ENCODE assay signal across 22 mouse cellular contexts in the genomic region with DNA sequence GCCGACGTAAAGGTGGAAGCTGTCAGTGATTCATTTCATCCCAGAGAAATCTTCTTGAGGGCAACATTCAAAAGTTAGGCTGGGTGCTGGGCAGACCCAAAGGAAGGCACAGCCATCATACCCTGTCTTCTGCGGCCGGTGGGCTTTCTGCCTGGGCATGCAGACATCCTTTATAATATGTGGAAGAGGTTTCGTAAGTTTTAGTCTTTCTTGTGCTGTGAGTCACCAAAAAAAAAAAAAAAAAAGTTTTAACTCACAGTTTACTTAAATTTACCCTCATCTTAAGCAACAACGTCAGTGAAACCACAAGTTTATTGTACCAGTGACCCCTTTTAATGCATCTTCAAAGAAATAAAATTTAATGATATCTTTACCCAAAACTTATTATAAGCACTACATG.
"Had no signal": no experiment of that assay in that cellular context is flagged by ENCODE, and none has a peak within 500 bp of the region (broad histone marks: within the 10 kb centered on the region; RNA-seq: fewer than 3 reads in every experiment).

No protein-coding gene starts in this region.

- H3K27ac ChIP-seq: layer of hippocampus, adult 2 months; liver, embryonic 14.5 days; lung, embryonic 15.5 days; midbrain, embryonic 10.5 days; neural tube, embryonic 12.5 days; neural tube, embryonic 15.5 days; stomach, embryonic 15.5 days had no signal

- H3K27me3 ChIP-seq: lung, embryonic 15.5 days; neural tube, embryonic 12.5 days; neural tube, embryonic 15.5 days; stomach, embryonic 15.5 days had no signal

- H3K9ac ChIP-seq: liver, embryonic 14.5 days; liver, postnatal 0 days; lung, embryonic 15.5 days; neural tube, embryonic 12.5 days; neural tube, embryonic 15.5 days; stomach, embryonic 15.5 days had no signal

- H3K9me3 ChIP-seq: lung, embryonic 15.5 days; midbrain, embryonic 10.5 days; neural tube, embryonic 12.5 days; neural tube, embryonic 15.5 days; stomach, embryonic 15.5 days had no signal

- ATAC-seq: intestine, embryonic 16.5 days; liver, postnatal 0 days had no signal

- H3K4me3 ChIP-seq: layer of hippocampus, adult 2 months; lung, embryonic 15.5 days; midbrain, embryonic 10.5 days; neural tube, embryonic 12.5 days; neural tube, embryonic 15.5 days; stomach, embryonic 15.5 days had no signal

- DNase-seq: kidney, adult 18-20 months; kidney, adult 9 months; kidney, postnatal 14 days; layer of hippocampus, adult 9-11 months; liver, postnatal 0 days; lung, postnatal 10 days; lung, postnatal 36 days; midbrain, embryonic 14.5 days; retina, postnatal 1 day; right cerebral cortex, postnatal 25 days; spleen, adult 18-20 months; thymus, adult 18-20 months; thymus, postnatal 36 days had no signal

- H3K4me1 ChIP-seq: midbrain, embryonic 10.5 days; neural tube, embryonic 12.5 days; neural tube, embryonic 15.5 days; stomach, embryonic 15.5 days had no signal

- H3K4me2 ChIP-seq: liver, embryonic 11.5 days; lung, embryonic 15.5 days; neural tube, embryonic 12.5 days; neural tube, embryonic 15.5 days; stomach, embryonic 15.5 days had no signal

- H3K36me3 ChIP-seq: lung, embryonic 15.5 days; midbrain, embryonic 10.5 days; neural tube, embryonic 12.5 days; neural tube, embryonic 15.5 days; stomach, embryonic 15.5 days had no signal
